1 mouse cellular context compared by ENCODE assay signal in genomic region chr5:143903813-143904212, GRCm38 (mm10).
TF ChIP-seq lines count a peak whose summit lies in the region.

No protein-coding gene starts in this region.

TF ChIP-seq in CH12.LX, 34 proteins besides CTCF, POLR2A, EP300 and RAD21 (continued from another document):
- TF ChIP-seq JUND (conservative IDR thresholded peaks at IDR 0.05; ENCODE audit: low read depth, low read length) = no peak
- no peak for TF ChIP-seq TBP (conservative IDR thresholded peaks at IDR 0.05; ENCODE audit: low read depth, low read length)
- TF ChIP-seq MXI1 (IDR thresholded peaks at IDR 0.05; ENCODE audit: low read depth, low read length) = no peak
- no peak for TF ChIP-seq BHLHE40 (IDR thresholded peaks at IDR 0.05; ENCODE audit: low read depth, low read length)
